Mouse (Mus musculus) mesoderm, embryonic 11.5 days (tissue): ENCODE data around the gene Ctnnbl1.

Experiments
- DNase-seq: peaks from one replicate; pipeline ENCODE4 v3.0.0-alpha.2; 2012; ENCODE audit warnings: low read depth, low spot score

Ctnnbl1 gene

DNA sequence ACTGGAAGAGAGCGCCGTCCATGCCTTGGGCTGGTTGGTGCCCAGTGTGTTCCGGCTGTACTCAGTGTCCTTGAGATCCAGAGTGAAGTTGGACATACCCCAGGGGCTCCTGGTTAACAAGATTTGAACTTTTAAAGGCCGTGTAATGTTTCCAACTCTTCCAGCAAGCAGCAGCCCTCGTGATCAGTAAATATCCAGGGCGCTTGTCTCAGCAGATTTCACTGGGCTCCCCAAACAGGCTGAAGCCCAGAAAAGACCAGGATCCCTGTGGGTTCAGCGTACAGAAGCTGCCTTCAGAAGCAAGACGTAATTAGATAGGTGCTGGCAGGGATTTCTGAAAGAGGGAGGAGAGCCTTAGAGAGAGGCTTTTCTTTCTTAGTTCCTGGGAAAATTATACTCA, 137.9 kb downstream of the Ctnnbl1 start:
- no peak for DNase-seq

DNA sequence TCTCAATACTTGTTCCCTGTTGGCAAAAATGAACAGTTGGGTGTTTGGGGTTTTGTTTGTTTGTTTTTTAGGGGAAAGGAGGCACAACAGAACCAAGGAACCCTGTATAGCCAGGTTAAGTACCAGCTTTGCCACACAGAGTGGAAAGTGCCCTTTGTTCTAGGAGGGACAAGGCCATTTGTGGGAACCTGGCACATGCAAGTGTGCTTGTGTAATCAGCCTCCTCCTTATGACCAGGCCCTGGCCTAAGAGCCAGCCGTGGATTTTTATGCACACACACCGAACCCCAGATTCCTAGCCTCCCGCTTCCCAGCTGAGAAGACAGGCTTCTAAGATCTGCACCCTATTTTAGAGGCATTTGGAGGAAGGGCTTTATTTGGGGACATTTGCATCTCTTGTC, 140.2 kb downstream of the Ctnnbl1 start:
- DNase-seq, result no peak

DNA sequence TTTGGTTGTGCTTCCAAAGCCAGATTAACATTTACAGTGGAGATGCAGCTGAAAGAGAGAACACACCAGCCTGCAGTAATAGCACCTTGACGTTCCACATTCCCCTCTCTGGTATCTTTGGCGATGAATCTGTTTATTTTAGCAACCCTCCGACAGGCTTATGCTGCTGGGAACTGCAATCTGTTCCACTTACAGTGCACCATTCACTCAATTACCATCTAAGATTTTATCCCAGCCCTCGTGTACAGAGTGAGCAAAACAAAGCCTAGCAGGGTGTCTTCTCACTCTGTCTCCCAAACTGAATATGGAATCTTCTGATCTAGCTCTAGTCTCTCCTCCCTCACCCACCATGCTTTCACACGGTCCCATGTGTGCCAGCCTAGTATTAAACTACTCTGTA, 140.8 kb downstream of the Ctnnbl1 start:
- DNase-seq, result no peak

DNA sequence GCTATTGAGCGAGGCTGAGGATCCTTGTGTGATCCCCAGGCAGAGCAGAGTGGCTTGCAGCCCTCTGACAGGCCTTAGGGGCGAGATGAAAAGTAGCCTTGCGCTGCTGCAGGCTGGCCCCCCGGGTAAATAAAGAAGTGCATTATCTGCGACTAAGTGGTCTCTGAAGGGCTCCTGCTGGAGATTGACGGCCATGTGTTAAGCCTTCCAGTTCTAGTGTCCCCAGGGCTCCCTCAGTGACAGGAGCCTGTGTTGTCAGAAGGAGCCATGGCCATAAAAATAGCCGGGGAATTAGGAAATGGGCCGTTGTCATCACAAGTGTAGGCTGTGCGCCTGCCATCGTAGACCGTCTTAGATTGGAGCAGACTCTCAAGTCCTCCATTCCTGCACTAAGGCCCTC, 144.7 kb downstream of the Ctnnbl1 start:
- DNase-seq, result peak; percentile 65

DNA sequence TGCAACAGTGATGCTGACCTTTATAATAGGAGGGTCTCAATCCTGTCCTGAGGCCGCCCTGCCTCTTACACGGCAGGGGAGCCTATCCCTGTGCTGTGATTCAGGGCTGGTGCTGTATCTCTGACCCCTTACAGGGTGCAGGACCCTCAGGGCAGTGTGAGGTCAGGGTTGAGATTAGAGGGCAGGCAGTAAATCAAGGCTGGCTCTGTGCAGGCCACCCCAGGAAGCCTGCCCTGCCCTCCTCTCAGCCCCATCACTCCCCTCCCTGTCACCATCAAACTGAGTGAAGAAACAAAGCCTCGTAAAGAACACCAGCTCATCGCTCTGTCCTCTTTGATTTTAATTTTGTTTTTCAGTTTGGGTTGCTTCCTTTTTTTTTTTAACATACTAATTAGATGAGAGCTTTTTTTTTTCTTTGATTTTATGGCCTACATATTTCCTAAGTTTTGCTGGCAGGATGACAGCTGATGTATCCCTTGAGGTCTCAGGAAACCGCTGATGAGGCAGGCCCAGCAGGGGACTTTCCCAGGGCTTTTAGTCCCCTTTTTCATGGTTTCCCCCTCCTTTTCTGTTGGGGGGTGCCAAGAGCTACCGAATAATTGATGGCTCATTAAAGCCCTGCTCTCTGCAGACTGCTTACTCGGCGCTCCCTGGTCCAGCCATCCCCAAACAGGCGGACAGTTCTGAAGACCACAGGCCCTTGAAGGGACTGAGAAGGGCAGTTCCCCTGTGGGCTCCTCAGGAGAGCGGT, 150.2 kb downstream of the Ctnnbl1 start:
- peak; percentile 68 for DNase-seq

DNA sequence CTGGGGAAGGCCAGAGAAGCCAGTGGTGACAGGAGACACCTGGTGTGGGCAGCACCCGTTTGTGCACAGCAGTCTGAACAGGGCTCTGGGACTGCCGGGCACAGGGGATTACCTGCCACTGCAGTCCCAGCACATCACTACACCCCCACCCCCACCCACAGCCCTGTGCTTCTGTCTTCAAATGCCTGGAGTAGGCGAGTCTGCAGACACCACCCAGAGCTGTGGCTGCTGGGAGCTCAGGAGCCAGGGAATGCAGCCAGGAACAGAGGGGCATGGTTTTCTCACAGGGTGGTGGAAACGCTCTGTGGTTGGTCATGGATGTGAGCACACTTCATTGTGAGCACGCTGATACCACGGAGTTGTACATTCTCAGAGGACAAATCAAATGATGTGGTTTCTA, 154.0 kb downstream of the Ctnnbl1 start:
- no peak for DNase-seq

DNA sequence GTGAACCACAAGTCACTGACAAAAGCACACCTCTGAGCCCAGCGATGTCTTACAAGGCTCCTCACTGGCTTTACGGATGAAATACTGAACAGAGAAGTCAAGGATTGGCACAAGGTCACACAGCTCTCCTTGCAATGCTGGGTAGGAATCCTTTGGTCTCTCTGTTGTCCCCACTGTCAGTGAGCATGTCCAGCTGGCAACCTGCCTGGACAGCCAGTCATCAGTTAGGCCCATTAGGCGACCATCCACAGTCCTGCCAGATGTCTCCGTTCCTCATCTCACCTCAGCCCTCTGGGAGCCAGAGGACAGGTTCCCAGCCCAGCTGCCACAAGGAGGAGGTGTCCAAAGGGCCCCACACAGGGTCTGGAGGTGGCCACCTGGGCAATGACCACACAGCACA, 159.9 kb downstream of the Ctnnbl1 start:
- DNase-seq, result no peak

DNA sequence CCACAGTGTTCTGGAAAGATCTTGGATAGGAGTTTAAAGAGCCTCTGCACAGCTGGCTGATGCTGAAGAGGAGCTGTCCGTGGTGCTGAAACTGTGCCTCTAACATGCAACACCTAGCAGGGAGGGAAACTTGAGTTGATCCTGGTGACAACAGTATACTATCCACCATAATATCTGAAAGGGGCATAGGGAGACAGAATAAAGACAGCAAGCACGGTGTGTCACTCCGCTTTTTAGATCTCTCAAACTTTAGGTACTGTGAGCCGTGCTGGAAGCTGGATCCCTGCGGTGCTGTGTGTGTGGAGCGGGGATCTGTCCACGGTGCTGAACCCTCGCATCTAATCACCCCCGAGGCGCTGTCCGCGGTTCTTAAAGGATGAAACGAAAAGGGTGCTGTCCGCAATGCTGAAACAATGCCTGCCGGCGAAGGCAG, 176.0 kb downstream of the Ctnnbl1 start:
- peak; percentile 94 for DNase-seq

DNA sequence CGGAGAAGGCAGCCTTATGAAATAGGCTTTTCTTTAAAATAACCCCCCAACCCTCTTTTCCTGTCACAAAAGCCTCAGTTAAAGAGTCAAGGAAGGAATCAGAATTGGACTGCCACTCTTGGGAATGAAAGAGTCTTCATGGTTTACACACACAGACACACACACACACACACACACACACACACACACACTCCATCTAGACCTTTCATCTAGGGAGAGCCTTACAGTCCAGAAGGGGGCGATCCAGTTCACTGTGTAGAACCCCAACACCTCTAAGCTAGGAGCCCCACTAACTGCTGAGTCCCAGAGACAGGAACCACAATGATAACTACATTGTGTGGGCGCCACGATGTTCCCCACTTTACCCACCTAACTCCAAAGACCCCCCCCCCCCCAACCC, 176.5 kb downstream of the Ctnnbl1 start:
- DNase-seq, result no peak

DNA sequence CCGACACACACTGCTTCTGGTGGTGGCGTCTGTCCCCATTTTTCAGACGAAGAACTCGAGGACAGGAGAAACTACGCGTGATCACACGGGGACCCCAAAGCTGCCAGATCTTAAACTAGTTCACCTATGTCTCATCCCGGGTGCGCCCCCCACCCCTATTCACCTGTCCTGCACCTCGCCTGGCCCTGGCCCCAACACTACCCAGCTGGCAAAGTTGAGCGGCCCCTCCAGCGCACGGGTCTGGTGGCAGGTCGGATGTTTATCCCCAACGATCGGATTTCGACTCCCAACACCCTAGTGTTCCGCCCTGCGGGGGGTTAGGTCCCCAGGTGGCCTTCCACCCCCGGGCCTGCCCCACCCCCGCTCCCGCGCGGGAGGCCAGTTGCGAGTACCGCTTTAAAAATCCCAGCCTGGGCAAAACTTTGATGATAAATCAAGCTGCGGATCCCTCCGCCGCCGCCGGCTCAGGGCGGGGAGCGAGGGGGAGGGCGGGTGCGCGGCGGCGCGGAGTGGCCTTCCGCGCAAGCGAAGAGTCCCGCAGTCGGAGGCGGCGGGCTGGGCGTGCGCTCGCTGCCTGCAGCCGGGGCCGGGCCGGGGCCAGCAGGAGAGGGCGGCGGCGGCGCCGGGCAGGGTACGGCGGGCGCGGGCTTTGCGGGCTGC, 177.0 kb downstream of the Ctnnbl1 start, which contains the start of gene Vstm2l:
Gene Vstm2l, plus strand, starts transcription at position 549 of the 660 bp plus-strand sequence.
- peak; percentile 68 for DNase-seq

DNA sequence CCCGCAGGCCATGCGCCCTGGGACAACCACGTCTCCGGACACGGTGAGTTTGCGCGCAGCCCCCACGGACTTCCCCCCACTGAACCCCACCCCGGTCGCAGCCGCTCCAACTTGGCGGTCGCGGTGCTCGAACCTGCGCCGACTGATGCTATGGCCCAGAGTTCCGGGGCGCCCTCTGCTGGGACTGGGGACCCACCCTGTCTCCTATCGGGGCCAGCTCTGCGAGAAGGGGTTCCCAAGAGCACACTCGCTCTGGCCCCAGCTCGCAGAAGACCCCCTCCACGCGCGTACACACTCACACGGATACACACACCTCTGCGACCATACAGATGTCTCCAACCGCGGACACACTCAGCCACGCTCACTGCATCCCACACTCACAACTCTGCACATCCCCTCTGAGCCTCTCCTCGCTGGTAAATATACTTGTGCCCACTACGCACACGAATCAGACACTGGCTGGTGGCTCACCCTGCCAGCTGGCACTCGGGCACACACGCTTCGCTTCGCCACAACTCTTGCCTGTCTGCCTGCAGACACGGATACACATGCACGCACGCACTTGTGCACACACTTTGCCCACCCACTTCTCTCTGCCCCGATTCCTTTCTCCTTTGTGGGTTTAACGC, 177.8 kb downstream of the Ctnnbl1 start:
- DNase-seq, result no peak

DNA sequence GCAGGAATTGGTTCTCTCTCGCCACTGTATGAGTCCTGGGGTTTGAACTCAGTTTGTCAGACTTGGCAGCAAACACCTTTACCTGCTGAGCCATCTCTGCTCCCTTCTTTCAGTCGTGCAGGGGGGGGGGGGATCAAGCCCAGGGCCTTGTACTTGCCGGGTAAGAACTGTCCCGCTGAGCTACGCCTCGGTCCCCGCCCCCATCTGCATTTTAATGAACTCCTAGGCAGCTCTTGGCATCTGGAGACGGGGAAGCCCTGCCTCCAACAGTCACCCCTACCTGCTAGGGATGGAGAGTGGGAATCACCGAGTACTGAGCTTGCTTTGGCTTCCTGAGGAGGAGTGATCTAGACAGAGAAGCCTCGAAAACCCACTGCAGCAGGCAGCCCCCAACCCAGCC, 181.3 kb downstream of the Ctnnbl1 start:
- DNase-seq, result no peak

DNA sequence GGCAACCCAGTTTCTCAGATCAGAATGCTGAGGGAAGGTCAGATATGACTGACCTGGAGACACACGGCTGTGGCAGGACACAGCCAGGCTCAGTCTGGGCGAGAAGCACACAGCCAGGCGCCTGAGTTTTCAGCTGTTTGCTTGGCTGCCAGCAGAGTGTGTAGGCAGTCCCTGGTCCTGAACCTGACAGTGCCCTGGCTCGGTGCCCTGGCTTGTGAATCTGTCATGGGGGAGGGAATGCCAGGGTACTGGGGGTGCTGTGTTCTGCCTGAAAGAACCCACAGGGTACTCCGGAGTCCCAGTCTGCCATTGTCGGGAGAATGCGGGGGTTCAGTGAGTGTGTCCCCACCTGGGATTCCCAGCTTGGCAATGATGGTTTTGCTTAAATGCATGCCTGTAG, 184.3 kb downstream of the Ctnnbl1 start:
- DNase-seq, result no peak

DNA sequence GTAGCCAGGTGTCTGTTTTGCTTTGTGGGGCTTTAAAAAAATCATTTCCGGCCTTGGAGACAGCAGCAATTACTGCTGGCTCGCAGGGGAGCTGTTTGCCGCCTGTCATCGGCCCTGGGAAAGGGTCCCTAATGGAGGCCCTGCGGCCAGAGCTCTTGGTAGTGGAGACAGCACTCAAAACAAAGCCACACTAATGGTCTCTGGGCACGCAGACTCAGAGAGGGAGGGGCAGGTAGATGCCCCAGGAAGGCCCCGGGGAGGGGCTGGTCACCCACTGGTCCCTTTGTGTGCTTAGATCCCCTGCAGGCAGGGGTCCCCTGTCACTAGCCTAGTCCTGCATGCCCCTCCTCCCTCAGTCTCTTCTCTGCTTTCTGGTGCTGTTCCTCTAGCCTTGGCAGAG, 186.2 kb downstream of the Ctnnbl1 start:
- peak; percentile 41 for DNase-seq

DNA sequence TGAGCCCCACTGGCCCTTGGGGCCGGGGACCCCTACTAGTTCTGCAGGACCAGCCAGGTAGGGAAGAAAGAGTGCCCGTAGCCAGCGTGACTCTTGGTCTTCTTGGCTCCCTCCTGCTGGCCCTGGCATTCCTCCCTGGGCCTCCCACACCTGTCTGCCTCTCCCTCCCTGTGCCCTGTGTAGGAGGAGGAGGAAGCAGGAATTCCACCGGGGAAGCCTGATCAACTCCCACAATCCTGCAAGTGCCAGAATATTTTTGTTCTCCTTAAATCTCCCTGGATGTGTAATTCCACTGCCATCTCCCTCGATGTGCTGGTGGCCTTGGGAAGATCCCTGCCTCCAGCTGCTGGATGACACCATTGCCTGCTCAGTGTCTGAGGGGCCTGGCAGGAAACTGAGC, 187.3 kb downstream of the Ctnnbl1 start:
- DNase-seq, result no peak

DNA sequence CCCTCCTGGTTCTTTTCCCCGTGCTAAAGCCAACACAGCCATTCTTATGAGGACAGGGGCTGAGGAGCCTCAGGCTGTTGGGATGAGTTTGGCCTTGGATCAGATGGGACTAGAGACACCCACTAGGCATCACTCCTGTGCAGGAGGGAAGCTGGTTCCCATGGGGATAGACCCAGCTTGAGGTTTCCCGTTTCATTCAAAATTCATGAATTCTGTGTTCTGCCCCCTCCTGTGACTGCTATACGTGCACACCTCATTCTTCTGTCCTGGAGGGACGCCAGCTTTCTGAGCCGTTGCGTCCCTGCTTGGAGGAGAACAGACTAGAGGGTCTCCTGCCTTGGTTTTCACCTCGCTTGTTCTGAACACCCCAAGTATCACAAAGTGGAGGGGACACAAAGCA, 189.3 kb downstream of the Ctnnbl1 start:
- DNase-seq, result no peak

DNA sequence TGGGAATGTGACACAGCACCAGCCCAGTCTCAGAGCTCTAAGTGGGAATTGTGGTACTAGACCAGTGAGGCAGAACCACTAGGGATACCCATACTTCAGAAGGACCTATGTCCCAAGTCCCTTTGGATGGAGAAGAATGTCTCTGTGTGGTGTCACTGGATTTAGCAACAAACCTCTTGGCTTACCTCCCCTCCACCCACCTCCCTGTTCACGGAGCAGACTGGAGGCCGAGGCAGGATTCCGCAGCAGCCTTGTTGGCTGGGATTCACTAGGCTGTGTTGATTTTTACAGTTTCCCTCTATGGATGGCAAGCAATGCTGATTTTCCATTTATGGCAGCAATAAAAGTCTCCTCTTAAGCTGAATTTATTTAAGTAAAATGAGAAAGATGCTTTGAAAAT, 189.7 kb downstream of the Ctnnbl1 start:
- no peak for DNase-seq

DNA sequence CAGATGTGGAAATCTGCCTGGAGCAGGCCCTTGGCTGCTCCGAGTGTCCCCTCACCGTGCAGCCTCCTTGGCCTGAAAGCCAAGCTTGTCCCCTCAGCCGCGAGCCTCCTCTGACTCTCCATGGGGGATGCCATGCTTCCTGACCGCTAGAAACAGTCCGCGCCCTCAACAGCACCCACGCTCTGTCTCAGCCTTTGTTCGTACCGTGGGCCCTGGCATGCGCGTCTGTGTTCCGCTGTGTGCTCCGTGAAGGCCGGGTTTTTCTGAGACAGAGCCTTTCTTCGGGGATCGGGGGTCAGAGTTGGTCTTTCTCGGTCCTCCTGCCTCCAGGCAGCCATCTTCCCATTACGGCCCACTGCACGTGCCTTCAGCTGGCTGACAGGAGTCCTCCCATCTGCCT, 190.2 kb downstream of the Ctnnbl1 start:
- no peak for DNase-seq

DNA sequence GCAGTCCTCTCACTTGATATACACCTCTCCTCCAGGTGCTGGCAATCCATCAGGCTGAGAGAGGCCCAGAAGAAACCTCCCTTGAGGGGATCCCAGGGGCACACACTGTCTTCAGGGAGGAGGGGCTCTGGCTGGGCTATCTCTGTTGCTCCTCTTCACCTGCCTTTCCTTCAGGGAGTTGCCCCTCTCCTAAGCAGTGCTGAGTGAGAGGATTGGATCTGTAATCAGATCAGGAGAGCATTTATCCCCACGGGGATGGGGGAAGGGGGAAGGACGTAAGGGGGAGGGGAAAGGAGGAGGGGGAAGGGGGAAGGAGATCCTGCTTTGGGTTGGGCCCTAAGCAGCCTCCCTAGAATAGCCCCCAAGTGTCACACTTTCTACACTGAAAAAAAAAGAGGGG, 190.6 kb downstream of the Ctnnbl1 start:
- no peak for DNase-seq

DNA sequence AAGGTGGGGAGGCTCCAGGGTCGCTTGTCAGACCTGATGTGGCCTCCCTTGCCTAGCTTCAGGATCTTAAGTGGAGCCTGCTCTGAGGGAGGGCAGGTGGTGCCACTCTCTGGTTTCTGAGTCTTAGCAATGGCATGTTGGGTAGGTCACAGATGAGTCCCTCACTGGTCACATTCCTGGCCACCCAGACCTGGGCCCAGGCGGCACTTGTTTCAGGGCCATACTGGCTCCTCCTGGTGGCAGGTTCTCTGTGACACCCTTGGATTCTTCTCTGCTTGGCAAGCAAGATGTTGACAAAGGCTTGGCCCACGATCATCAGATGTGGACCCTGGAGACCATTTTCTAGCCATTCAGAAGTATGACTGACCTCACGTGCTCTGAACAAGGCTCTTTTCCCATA, 195.5 kb downstream of the Ctnnbl1 start:
- DNase-seq, result no peak

DNA sequence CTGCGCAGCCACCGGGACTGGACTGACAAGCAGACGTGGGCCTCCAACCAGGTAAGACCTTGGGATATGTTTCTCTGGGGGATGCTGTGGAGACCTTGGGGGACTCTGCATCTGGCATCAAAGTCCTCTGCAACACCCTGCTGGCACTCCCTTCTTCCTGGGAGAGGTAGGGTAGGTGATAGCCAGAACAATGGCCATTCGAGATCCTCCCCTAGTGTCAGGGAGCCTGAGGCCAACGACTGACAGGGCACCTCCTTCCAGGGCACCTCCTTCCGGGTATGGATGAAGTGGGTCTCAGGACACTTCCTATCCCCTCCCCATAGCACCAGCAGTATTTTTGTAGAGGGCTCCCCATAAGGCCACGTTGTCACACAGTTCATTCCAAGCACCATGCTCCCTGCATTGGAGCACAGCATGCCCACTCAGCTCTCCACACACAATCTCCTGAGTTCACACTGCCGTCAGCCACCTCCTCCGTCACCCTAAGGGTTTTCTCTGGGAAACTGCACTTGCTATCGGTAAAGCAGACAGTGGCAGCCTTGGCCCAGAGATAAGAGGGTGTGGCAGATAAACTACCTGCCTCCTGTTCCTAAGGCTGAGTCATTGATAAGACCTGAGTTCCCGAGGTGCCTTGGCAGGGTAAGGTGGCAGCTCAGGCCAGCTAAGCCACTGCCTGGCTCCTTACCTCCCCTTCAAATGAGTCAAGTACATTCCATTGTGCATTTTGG, 198.4 kb downstream of the Ctnnbl1 start:
- no peak for DNase-seq

DNA sequence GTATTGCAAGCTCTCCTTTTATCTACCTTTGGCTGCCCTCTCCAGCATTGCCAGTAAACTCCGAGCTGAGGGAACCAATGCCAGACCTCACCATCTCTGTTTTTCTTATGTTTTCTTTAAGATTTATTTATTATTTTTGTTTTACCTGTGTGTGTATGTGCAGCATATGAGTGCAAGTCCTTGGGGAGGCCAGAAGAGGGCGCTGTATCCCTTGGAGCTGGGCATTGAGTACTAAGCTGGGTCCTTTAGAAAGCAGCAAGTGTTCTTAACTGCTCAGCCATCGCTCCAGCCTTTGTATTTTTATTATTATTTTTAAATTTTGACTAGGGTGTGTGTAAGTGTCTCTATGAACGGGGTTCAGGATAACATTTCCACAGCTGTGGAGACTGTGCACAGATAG, 199.5 kb downstream of the Ctnnbl1 start:
- DNase-seq, result no peak
